Mouse (Mus musculus) ES-Bruce4 (cell line): ENCODE measurements around the gene Cisd3.
"Not testable (repeated sequence)": the region's sequence is repeated elsewhere in the genome, so short reads cannot be mapped to it uniquely, and the experiment has no call there.

Experiments used
- CTCF ChIP-seq: IDR thresholded peaks from one replicate; pipeline ENCODE4 v1.8.1; 2011; ENCODE audit warnings: low read depth, low read length
- EP300 ChIP-seq: IDR thresholded peaks from 2 replicates; pipeline ENCODE4 v1.6.1; 2011; ENCODE audit warnings: low read depth, low read length; ENCODE audit not compliant: insufficient read depth
- POLR2A ChIP-seq: IDR thresholded peaks from one replicate; pipeline ENCODE4 v1.8.1; 2011; ENCODE audit warnings: low read length; ENCODE audit not compliant: insufficient read depth

GRCm38 (mm10) chr11:97657967-97658366, 27.7 kb upstream of the Cisd3 start:
- TF ChIP-seq CTCF, POLR2A, EP300: not testable (repeated sequence)
